Mouse (Mus musculus): Measurements from ENCODE around the gene Ang4. TPM values are rescaled to one million over a fixed set of nuclear protein-coding genes. Genes with fewer than 3 reads are reported as not detected.
"Not testable (repeated sequence)": the region's sequence is repeated elsewhere in the genome, so short reads cannot be mapped to it uniquely, and the experiment has no call there.

The Ang4 gene
- total RNA-seq (2018; cell fraction: chromatin; rRNA removed): not detected
- total RNA-seq (2018; cell fraction: cytosol; rRNA removed): not detected
- not detected for total RNA-seq (2018; cell fraction: nucleus; rRNA removed)
- polyA plus RNA-seq (2018): not detected in 3 replicates

- Histone ChIP-seq H3K79me2 (ENCODE audit: inconsistent target) (no peaks in the 10 kb centered on the region), H3K4me3 (ENCODE audit: inconsistent target) (no peak within 1 kb of the TSS), H3K27ac (no peak within 1 kb of the TSS), H3K36me3 (ENCODE audit: inconsistent target) (no peaks in the 10 kb centered on the region)
- WGBS (ENCODE audit: missing documents): 84% methylated on average over 5 of the region's 5 CpGs
These were observed at the start of gene Ang4 for GRCm38 (mm10) chr14:51773490-51773889. Ang4 (minus strand) TSS chr14:51773590.

- Histone ChIP-seq H3K27ac (no peak within 1 kb of the TSS), H3K36me3 (ENCODE audit: inconsistent target) (no peaks in the 10 kb centered on the region), H3K4me3 (ENCODE audit: inconsistent target) (no peak within 1 kb of the TSS), H3K79me2 (ENCODE audit: inconsistent target) (no peaks in the 10 kb centered on the region)
- WGBS (ENCODE audit: missing documents): 100% methylated on average over 2 of the region's 2 CpGs
These were observed 26.4 kb upstream of the Ang4 start, which contains the start of gene AY358078 for GRCm38 (mm10) chr14:51799746-51800145. AY358078 (plus strand) TSS chr14:51800046.

GRCm38 (mm10) chr14:51794106-51794505 is 20.7 kb upstream of the Ang4 start:
- no peak overlapping the region for H3K4me3 ChIP-seq (ENCODE audit: inconsistent target)
- no peaks in the 10 kb centered on the region for H3K36me3 ChIP-seq (ENCODE audit: inconsistent target)
- WGBS (ENCODE audit: missing documents): 62% methylated on average over 2 of the region's 2 CpGs

GRCm38 (mm10) chr14:51789196-51789595 is 15.8 kb upstream of the Ang4 start:
- WGBS (ENCODE audit: missing documents): 96% methylated on average over 2 of the region's 2 CpGs
- H3K36me3 ChIP-seq (ENCODE audit: inconsistent target): no peaks in the 10 kb centered on the region
- H3K79me2 ChIP-seq (ENCODE audit: inconsistent target): no peaks in the 10 kb centered on the region

More at GRCm38 (mm10) chr14:51794106-51794505, 20.7 kb upstream of the Ang4 start:
- H3K79me2 ChIP-seq (ENCODE audit: inconsistent target): no peaks in the 10 kb centered on the region
- no peak overlapping the region for H3K27ac ChIP-seq

GRCm38 (mm10) chr14:51787061-51787460 is 13.7 kb upstream of the Ang4 start:
- H3K36me3 ChIP-seq (ENCODE audit: inconsistent target): no peaks in the 10 kb centered on the region
- no peak overlapping the region for H3K4me3 ChIP-seq (ENCODE audit: inconsistent target)
- no peaks in the 10 kb centered on the region for H3K79me2 ChIP-seq (ENCODE audit: inconsistent target)
- no peak overlapping the region for H3K27ac ChIP-seq
- WGBS (ENCODE audit: missing documents): 94% methylated on average over 5 of the region's 5 CpGs

More at GRCm38 (mm10) chr14:51789196-51789595, 15.8 kb upstream of the Ang4 start:
- H3K27ac ChIP-seq: no peak overlapping the region
- no peak overlapping the region for H3K4me3 ChIP-seq (ENCODE audit: inconsistent target)

- Histone ChIP-seq H3K79me2 (ENCODE audit: inconsistent target) (no peaks in the 10 kb centered on the region), H3K27ac (no peak overlapping the region), H3K36me3 (ENCODE audit: inconsistent target) (no peaks in the 10 kb centered on the region), H3K4me3 (ENCODE audit: inconsistent target) (no peak overlapping the region)
- 91% methylated on average over 4 of the region's 4 CpGs for WGBS (ENCODE audit: missing documents)
These were observed 12.9 kb upstream of the Ang4 start for GRCm38 (mm10) chr14:51786335-51786734.

- 88% methylated on average over 4 of the region's 4 CpGs for WGBS (ENCODE audit: missing documents)
- no peaks in the 10 kb centered on the region for H3K79me2 ChIP-seq (ENCODE audit: inconsistent target)
- no peak overlapping the region for H3K4me3 ChIP-seq (ENCODE audit: inconsistent target)
- no peak overlapping the region for H3K27ac ChIP-seq
- no peaks in the 10 kb centered on the region for H3K36me3 ChIP-seq (ENCODE audit: inconsistent target)
These were observed 5.6 kb upstream of the Ang4 start for GRCm38 (mm10) chr14:51778865-51779481.

GRCm38 (mm10) chr14:51777791-51778190 is 4.4 kb upstream of the Ang4 start:
- Histone ChIP-seq H3K79me2 (ENCODE audit: inconsistent target) (no peaks in the 10 kb centered on the region), H3K36me3 (ENCODE audit: inconsistent target) (no peaks in the 10 kb centered on the region), H3K27ac (no peak overlapping the region), H3K4me3 (ENCODE audit: inconsistent target) (no peak overlapping the region)
- WGBS (ENCODE audit: missing documents): 100% methylated on average over 1 of the region's 1 CpGs

- H3K79me2 ChIP-seq (ENCODE audit: inconsistent target); H3K27ac ChIP-seq; H3K36me3 ChIP-seq (ENCODE audit: inconsistent target); H3K4me3 ChIP-seq (ENCODE audit: inconsistent target): not testable (repeated sequence)
- 100% methylated on average over 1 of the region's 1 CpGs for WGBS (ENCODE audit: missing documents)
These were observed 2.0 kb downstream of the Ang4 start for GRCm38 (mm10) chr14:51771378-51771777.

GRCm38 (mm10) chr14:51755944-51756343 is 17.4 kb downstream of the Ang4 start:
- Histone ChIP-seq H3K27ac (no peak overlapping the region), H3K79me2 (ENCODE audit: inconsistent target) (no peaks in the 10 kb centered on the region), H3K4me3 (ENCODE audit: inconsistent target) (no peak overlapping the region), H3K36me3 (ENCODE audit: inconsistent target) (no peaks in the 10 kb centered on the region)
- WGBS (ENCODE audit: missing documents): 94% methylated on average over 2 of the region's 2 CpGs

GRCm38 (mm10) chr14:51740347-51741170 is 32.8 kb downstream of the Ang4 start:
- 3% methylated on average over 41 of the region's 42 CpGs for WGBS (ENCODE audit: missing documents)
- no peak overlapping the region for H3K4me3 ChIP-seq (ENCODE audit: inconsistent target)
- no peaks in the 10 kb centered on the region for H3K79me2 ChIP-seq (ENCODE audit: inconsistent target)
- H3K36me3 ChIP-seq (ENCODE audit: inconsistent target): no peaks in the 10 kb centered on the region
- no peak overlapping the region for H3K27ac ChIP-seq

- no peak overlapping the region for H3K27ac ChIP-seq
- no peak overlapping the region for H3K4me3 ChIP-seq (ENCODE audit: inconsistent target)
- WGBS (ENCODE audit: missing documents): 5% methylated on average over 23 of the region's 24 CpGs
These were observed 34.0 kb downstream of the Ang4 start for GRCm38 (mm10) chr14:51739150-51739993.

GRCm38 (mm10) chr14:51738411-51739149 is 34.8 kb downstream of the Ang4 start:
- H3K4me3 ChIP-seq (ENCODE audit: inconsistent target): no peak overlapping the region

More at GRCm38 (mm10) chr14:51739150-51739993, 34.0 kb downstream of the Ang4 start:
- H3K36me3 ChIP-seq (ENCODE audit: inconsistent target): no peaks in the 10 kb centered on the region
- no peaks in the 10 kb centered on the region for H3K79me2 ChIP-seq (ENCODE audit: inconsistent target)

GRCm38 (mm10) chr14:51737967-51738366 is 35.4 kb downstream of the Ang4 start:
- no peak overlapping the region for H3K4me3 ChIP-seq (ENCODE audit: inconsistent target)
- no peaks in the 10 kb centered on the region for H3K79me2 ChIP-seq (ENCODE audit: inconsistent target)
- no peaks in the 10 kb centered on the region for H3K36me3 ChIP-seq (ENCODE audit: inconsistent target)
- H3K27ac ChIP-seq: no peak overlapping the region
- 38% methylated on average over 11 of the region's 12 CpGs for WGBS (ENCODE audit: missing documents)

More at GRCm38 (mm10) chr14:51738411-51739149, 34.8 kb downstream of the Ang4 start:
- Histone ChIP-seq H3K27ac (no peak overlapping the region), H3K79me2 (ENCODE audit: inconsistent target) (no peaks in the 10 kb centered on the region), H3K36me3 (ENCODE audit: inconsistent target) (no peaks in the 10 kb centered on the region)
- 5% methylated on average over 29 of the region's 29 CpGs for WGBS (ENCODE audit: missing documents)
